Mouse (Mus musculus): ENCODE measurements at regions not wholly inside any gene's neighbourhood (a gene's known extent, or its start where the extent isn't known, plus 50 kb on each side); places are given as distances from the start of the nearest gene placed in this dataset.

GRCm38 (mm10) chr5:18153703-18154102 lies 191.4 kb downstream of the Gnat3 start:
- Histone ChIP-seq H3K4me1 (ENCODE audit: control insufficient read depth in 1 of 2, insufficient read depth in 2 of 2) (no peaks in the 10 kb centered on the region), H3K9me3 (replicated peaks; ENCODE audit: low read length) (no peaks in the 10 kb centered on the region), H3K9ac (ENCODE audit: insufficient read depth, low read depth) (no peak overlapping the region), H3K27me3 (replicated peaks) (no peaks in the 10 kb centered on the region), H3K4me3 (replicated peaks in 1 of 3; ENCODE audit: low read depth in 2 of 3, low read length in 2 of 3, poor library complexity in 1 of 3) (no peak overlapping the region), H3K79me2 (replicated peaks; ENCODE audit: control insufficient read depth, extremely low read depth, insufficient read depth, poor library complexity, severe bottlenecking) (no peaks in the 10 kb centered on the region), H3K27ac (ENCODE audit: insufficient read depth, low read depth) (no peak overlapping the region), H3K36me3 (replicated peaks in 1 of 2; ENCODE audit: control insufficient read depth in 1 of 2, insufficient read depth in 1 of 2, low read length in 1 of 2) (no peaks in the 10 kb centered on the region), H3K4me2 (ENCODE audit: insufficient read depth, low read depth, poor library complexity, severe bottlenecking) (no peak overlapping the region)
- dilution Hi-C loops (cut with MboI; ENCODE audit: extremely low pct_ligation_motif_present, extremely low pct_unique_long_range_greater_than_20kb, low sequenced_read_pairs), result no loop called here
- in situ Hi-C loops (cut with MboI; ENCODE audit: low pct_ligation_motif_present, low pct_unique_long_range_greater_than_20kb, low sequenced_read_pairs), result no loop called here
- DNase-seq (ENCODE audit: extremely low read depth), result no peak
- no peak for TF ChIP-seq NELFE (IDR thresholded peaks at IDR 0.05; ENCODE audit: low read depth, low read length)
- TF ChIP-seq MAZ (IDR thresholded peaks at IDR 0.05; ENCODE audit: low read depth, low read length), result no peak
- no peak for TF ChIP-seq MYC (IDR thresholded peaks at IDR 0.05; ENCODE audit: low read depth, low read length)
- no peak for TF ChIP-seq TBP (conservative IDR thresholded peaks at IDR 0.05; ENCODE audit: low read depth, low read length)
- TF ChIP-seq MAX (IDR thresholded peaks at IDR 0.05; ENCODE audit: low read length), result no peak
- TF ChIP-seq CHD2 (IDR thresholded peaks at IDR 0.05; ENCODE audit: low read length), result no peak
- TF ChIP-seq HCFC1 (IDR thresholded peaks at IDR 0.05; ENCODE audit: low read depth, low read length), result no peak
- no peak for TF ChIP-seq JUN (IDR thresholded peaks at IDR 0.05; ENCODE audit: insufficient read depth, low read depth, low read length)
- TF ChIP-seq RAD21 (IDR thresholded peaks at IDR 0.05; ENCODE audit: low read depth, low read length), result no peak
- TF ChIP-seq E2F4 (IDR thresholded peaks at IDR 0.05; ENCODE audit: insufficient replicate concordance, low read depth, low read length), result no peak
- no peak for TF ChIP-seq JUND (conservative IDR thresholded peaks at IDR 0.05; ENCODE audit: low read depth, low read length)
- TF ChIP-seq IRF4 (IDR thresholded peaks at IDR 0.05; ENCODE audit: low read depth, low read length), result no peak
- no peak for TF ChIP-seq POLR2AphosphoS2 (IDR thresholded peaks at IDR 0.05; ENCODE audit: low read depth, low read length)
- TF ChIP-seq SMC3 (IDR thresholded peaks at IDR 0.05; ENCODE audit: low read depth, low read length), result no peak
- TF ChIP-seq ETS1 (conservative IDR thresholded peaks at IDR 0.05; ENCODE audit: low read depth, low read length), result no peak
- no peak for TF ChIP-seq ELF1 (IDR thresholded peaks at IDR 0.05; ENCODE audit: low read depth, low read length)
- no peak for TF ChIP-seq ZNF384 (IDR thresholded peaks at IDR 0.05; ENCODE audit: low read depth, low read length)
- no peak for TF ChIP-seq MEF2A (IDR thresholded peaks at IDR 0.05; ENCODE audit: borderline replicate concordance, low read depth, low read length)
- TF ChIP-seq PAX5 (IDR thresholded peaks at IDR 0.05; ENCODE audit: low read length), result no peak
- TF ChIP-seq POLR2A (IDR thresholded peaks at IDR 0.05; ENCODE audit: low read depth, low read length), result no peak

GRCm38 (mm10) chr5:18163515-18163914 lies 196.6 kb downstream of the Gnai1 start:
- H3K79me2 ChIP-seq (replicated peaks; ENCODE audit: control insufficient read depth, extremely low read depth, insufficient read depth, poor library complexity, severe bottlenecking), result no peaks in the 10 kb centered on the region
- no peaks in the 10 kb centered on the region for H3K27me3 ChIP-seq (replicated peaks)
- no peak overlapping the region for H3K27ac ChIP-seq (ENCODE audit: insufficient read depth, low read depth)
- dilution Hi-C loops (cut with MboI; ENCODE audit: extremely low pct_ligation_motif_present, extremely low pct_unique_long_range_greater_than_20kb, low sequenced_read_pairs) (no loop called here), in situ Hi-C loops (cut with MboI; ENCODE audit: low pct_ligation_motif_present, low pct_unique_long_range_greater_than_20kb, low sequenced_read_pairs) (no loop called here)
- no peaks in the 10 kb centered on the region for H3K9me3 ChIP-seq (replicated peaks; ENCODE audit: low read length)
- H3K4me3 ChIP-seq (replicated peaks in 1 of 3; ENCODE audit: low read depth in 2 of 3, low read length in 2 of 3, poor library complexity in 1 of 3), result no peak overlapping the region
- no peaks in the 10 kb centered on the region for H3K4me1 ChIP-seq (ENCODE audit: control insufficient read depth in 1 of 2, insufficient read depth in 2 of 2)
- H3K4me2 ChIP-seq (ENCODE audit: insufficient read depth, low read depth, poor library complexity, severe bottlenecking), result no peak overlapping the region
- no peaks in the 10 kb centered on the region for H3K36me3 ChIP-seq (replicated peaks in 1 of 2; ENCODE audit: control insufficient read depth in 1 of 2, insufficient read depth in 1 of 2, low read length in 1 of 2)
- no peak for DNase-seq (ENCODE audit: extremely low read depth)
- TF ChIP-seq SIN3A (IDR thresholded peaks at IDR 0.05; ENCODE audit: low read length), result no peak
- TF ChIP-seq CHD1 (IDR thresholded peaks at IDR 0.05; ENCODE audit: low read depth, low read length), result no peak
- no peak overlapping the region for H3K9ac ChIP-seq (ENCODE audit: insufficient read depth, low read depth)
